Mouse (Mus musculus): Measurements from ENCODE around the gene Acsf2. TPM values are rescaled to one million over a fixed set of nuclear protein-coding genes. Genes with fewer than 3 reads are reported as not detected.

Gene Acsf2
- polyA plus RNA-seq, 1 experiment from 2014 or later = 3.0 TPM

DNA sequence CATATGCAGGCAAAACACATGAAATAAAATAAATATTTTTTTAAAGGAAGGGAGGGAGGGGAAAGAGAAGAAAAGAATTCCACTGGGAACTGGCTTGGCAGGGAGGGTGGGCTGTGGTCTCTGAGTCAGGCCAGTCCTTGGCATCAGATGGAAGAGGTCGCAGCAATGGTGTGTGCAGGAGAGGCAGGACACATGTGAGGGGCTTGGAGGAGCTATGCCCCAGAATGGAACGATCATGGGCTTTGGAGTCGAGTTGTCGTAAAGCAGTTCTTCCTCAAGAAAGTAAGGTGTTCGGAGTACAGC, 51.3 kb downstream of the Acsf2 start:
- Histone ChIP-seq H3K27ac (replicated peaks) (no peak overlapping the region), H3K4me1 (peaks cover 17% of the 10 kb centered on the region), H3K9me3 (replicated peaks) (no peaks in the 10 kb centered on the region; the same call in 1 of the 2 replicates), H3K36me3 (no peaks in the 10 kb centered on the region), H3K4me3 (no peak overlapping the region), H3K27me3 (ENCODE audit: low read depth, poor library complexity, severe bottlenecking) (no peaks in the 10 kb centered on the region)
- DNase-seq (ENCODE audit: low spot score) = no peak
- 90% methylated on average over 5 of the region's 5 CpGs for WGBS

DNA sequence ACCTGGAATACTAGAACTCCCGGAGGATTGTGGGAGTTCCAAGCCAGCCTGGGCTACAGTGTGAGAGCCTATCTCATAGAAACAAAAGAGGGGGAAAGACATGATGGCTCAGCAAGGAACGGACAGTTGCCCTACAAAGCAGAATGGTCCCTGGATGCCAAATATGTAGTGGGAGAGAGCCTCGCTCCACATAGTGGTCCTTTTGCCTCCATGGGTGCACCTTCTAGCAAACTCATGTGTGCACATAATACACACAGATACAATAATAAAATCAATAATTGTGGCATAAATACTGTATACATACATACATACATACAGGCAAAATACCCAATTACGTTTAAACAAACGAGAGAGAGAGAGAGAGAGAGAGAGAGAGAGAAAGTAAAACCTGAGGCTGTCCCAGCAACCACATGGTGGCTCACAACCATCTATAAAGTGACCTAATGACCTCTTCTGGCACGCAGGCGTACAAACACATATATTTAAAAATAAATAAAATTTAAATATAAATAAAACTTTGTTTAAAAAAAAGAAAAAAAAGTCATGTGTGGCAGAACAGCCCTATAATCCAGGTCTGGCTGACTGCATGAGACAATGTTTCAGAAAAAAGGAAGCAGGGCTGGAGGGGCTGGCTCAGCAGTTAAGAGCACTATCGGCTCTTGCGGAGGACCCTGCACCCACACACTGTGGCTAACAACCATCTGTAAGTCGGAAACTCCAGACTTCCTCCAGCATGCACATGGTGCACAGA, 51.8 kb downstream of the Acsf2 start:
- WGBS = 80% methylated on average over 10 of the region's 10 CpGs
- Histone ChIP-seq H3K36me3 (no peaks in the 10 kb centered on the region), H3K9me3 (replicated peaks) (no peaks in the 10 kb centered on the region; the same call in 1 of the 2 replicates), H3K27me3 (ENCODE audit: low read depth, poor library complexity, severe bottlenecking) (no peaks in the 10 kb centered on the region), H3K4me3 (peak overlapping the region; percentile 69; the same call in 1 of the 2 replicates), H3K4me1 (peaks cover 18% of the 10 kb centered on the region), H3K27ac (replicated peaks) (no peak overlapping the region)
- no peak for DNase-seq (ENCODE audit: low spot score)

DNA sequence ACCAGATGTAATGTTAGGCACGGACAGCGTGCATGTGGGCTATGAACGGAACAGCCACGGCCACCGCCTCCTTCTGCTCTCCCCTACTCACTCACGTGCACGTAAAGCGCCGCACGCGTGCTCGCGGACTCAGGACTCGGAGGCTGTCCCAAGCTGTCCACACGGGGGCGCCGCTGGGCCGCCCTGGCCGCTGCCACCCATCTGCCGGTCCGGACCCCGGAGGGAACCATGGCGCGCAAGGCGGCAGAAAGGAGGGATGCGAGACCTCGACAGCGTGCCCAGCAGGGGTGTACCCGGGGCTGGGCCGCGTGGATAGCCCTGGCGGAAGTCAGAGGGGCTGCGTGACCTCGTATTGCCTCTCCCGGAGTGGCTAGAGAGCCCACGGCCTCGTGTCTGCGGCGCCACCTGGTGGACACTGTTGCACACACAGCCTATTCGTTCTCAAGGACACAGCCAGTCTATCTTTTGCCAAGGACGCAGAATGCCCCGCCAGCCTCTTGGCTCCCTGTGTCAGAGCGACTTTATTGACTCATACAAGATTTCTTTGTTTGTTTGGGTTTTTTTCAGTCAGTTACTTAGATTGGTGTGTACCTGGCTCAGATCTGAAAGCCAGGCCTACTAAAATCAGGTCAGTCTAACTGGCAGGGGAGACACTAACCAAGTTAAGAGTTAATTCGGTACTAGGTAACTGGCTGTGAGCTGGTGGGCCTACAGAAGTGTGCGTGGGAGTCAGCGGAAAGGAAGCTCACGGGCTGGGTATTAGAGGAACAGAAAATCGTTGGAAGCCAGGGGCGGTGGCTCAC, 52.6 kb downstream of the Acsf2 start, which contains the start of gene Rsad1:
Gene Rsad1, minus strand, starts transcription at position 368 of the 803 bp plus-strand sequence.
- WGBS = 5% methylated on average over 49 of the region's 49 CpGs
- Histone ChIP-seq H3K9me3 (replicated peaks) (no peaks in the 10 kb centered on the region; the same call in 1 of the 2 replicates), H3K4me1 (peaks cover 25% of the 10 kb centered on the region)

DNA sequence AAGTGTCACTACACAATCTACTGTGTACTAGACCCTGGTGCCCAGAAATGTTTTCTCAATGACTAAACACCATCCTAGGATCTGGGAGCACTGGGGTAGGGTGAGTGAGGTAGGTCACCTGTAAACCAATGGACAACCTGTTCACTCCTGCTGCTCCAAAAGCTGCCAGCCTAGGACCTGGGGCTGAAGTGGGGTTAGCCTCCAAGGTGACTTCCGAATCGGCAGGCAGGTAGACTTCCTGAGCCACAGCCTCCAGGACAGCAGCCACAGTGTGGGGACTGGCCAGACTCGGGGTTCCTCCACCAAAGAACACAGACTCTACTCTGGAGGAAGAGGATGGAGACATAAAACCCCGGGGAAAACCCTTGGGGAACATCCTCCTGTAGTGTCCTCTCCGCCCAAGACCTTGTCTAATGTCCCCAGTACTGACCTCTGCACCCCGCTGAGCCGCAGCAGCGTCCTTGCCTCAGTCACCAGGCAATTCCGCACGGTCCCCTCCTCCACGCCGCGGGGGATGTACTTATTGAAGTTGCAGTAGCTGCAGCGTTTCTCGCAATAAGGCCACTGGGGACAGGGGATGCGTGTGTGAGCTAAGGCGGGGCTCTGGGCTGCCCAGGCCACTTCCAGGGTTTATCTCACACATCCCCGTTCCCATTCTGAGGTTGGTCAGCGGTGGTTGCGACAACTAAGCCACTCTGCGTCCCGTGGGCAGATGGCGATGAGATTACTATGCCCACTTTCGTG, 53.5 kb downstream of the Acsf2 start:
- Histone ChIP-seq H3K36me3 (peaks cover 3% of the 10 kb centered on the region; the same call in 1 of the 2 replicates), H3K4me3 (peak overlapping the region; percentile 69), H3K9me3 (replicated peaks) (no peaks in the 10 kb centered on the region; the same call in 1 of the 2 replicates), H3K4me1 (peaks cover 26% of the 10 kb centered on the region), H3K27ac (replicated peaks) (peak overlapping the region; percentile 94), H3K27me3 (ENCODE audit: low read depth, poor library complexity, severe bottlenecking) (no peaks in the 10 kb centered on the region)
- WGBS = 15% methylated on average over 24 of the region's 24 CpGs
- peak; percentile 49 for DNase-seq (ENCODE audit: low spot score)

More for the DNA sequence above, 52.6 kb downstream of the Acsf2 start, which contains the start of gene Rsad1:
- Histone ChIP-seq H3K36me3 (no peaks in the 10 kb centered on the region), H3K27me3 (ENCODE audit: low read depth, poor library complexity, severe bottlenecking) (no peaks in the 10 kb centered on the region), H3K4me3 (peak within 1 kb of the TSS; percentile 69), H3K27ac (replicated peaks) (peak within 1 kb of the TSS; percentile 94)
- DNase-seq (ENCODE audit: low spot score) = peak; percentile 90

DNA sequence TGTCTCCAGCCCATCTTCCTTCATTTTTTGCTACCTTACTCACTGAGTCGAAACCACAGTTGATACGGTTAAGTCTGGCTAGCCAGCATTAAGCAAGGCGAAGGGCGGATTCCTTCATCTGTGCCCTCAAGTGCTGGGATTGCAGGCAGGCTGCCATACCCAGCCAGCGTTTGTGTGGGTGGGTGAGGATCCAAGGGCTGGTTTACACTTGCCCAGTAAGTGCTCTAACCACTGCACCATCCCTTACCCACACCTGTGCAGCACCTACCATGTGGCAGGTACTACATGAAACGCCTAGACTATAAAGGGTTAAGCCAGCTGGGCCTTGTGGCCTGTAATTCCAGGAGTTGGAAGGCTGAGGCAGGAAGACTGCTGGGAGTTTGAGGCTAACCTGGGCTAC, 54.4 kb downstream of the Acsf2 start:
- WGBS = 92% methylated on average over 6 of the region's 6 CpGs
- no peak overlapping the region for H3K4me3 ChIP-seq
- H3K4me1 ChIP-seq = peaks cover 26% of the 10 kb centered on the region
- no peaks in the 10 kb centered on the region; the same call in 1 of the 2 replicates for H3K9me3 ChIP-seq (replicated peaks)
- no peaks in the 10 kb centered on the region for H3K27me3 ChIP-seq (ENCODE audit: low read depth, poor library complexity, severe bottlenecking)
- no peak for DNase-seq (ENCODE audit: low spot score)
- no peak overlapping the region for H3K27ac ChIP-seq (replicated peaks)
- peaks cover 13% of the 10 kb centered on the region for H3K36me3 ChIP-seq

DNA sequence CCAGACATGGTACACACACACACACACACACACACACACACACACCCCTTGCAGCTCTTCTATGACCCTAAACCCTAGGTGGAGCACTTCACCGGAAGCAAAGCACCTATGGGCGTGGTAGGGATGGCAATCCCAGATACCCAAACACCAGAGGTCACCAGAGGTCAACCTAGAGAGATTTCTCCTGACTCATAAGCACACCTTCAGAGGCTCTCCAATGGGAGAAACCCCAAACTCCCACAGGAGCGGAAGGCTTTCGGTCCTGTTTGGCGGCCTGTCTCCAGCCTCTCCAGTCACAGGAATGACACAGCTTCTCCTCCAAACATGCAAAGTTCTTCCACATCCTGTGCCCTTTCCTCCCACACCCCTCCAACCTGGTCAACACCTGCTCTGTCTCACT, 55.3 kb downstream of the Acsf2 start:
- Histone ChIP-seq H3K36me3 (peaks cover 16% of the 10 kb centered on the region), H3K4me1 (peaks cover 26% of the 10 kb centered on the region), H3K27me3 (ENCODE audit: low read depth, poor library complexity, severe bottlenecking) (no peaks in the 10 kb centered on the region), H3K9me3 (replicated peaks) (no peaks in the 10 kb centered on the region; the same call in 1 of the 2 replicates), H3K27ac (replicated peaks) (no peak overlapping the region), H3K4me3 (no peak overlapping the region)
- 95% methylated on average over 5 of the region's 5 CpGs for WGBS
- DNase-seq (ENCODE audit: low spot score) = no peak

DNA sequence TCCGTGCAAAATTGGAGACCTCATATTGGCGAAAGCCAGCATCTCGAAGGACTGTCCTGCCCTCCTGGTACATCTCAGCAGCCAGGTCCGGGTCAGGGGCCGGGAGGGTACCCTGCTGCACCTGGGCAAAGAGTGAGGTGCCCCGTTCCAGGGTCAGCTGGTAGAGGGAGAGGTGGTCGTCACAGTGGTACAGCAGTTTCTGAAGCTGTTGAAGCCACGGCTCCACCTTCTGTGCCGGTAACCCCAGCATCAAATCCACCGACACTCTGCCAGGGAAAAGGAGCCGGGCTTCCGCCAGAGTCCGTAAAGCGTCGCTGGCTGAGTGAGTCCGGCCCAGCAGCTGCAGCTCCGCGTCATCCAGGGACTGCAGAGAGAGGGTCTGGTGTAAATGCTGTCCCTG, 57.2 kb downstream of the Acsf2 start:
- Histone ChIP-seq H3K36me3 (peaks cover 16% of the 10 kb centered on the region), H3K27me3 (ENCODE audit: low read depth, poor library complexity, severe bottlenecking) (no peaks in the 10 kb centered on the region), H3K4me3 (peak overlapping the region; percentile 35), H3K4me1 (peaks cover 24% of the 10 kb centered on the region), H3K9me3 (replicated peaks) (no peaks in the 10 kb centered on the region), H3K27ac (replicated peaks) (0 out of 2 replicates have a peak overlapping the region, but pooled peaks have one; percentile 1)
- 62% methylated on average over 18 of the region's 18 CpGs for WGBS
- DNase-seq (ENCODE audit: low spot score) = no peak

DNA sequence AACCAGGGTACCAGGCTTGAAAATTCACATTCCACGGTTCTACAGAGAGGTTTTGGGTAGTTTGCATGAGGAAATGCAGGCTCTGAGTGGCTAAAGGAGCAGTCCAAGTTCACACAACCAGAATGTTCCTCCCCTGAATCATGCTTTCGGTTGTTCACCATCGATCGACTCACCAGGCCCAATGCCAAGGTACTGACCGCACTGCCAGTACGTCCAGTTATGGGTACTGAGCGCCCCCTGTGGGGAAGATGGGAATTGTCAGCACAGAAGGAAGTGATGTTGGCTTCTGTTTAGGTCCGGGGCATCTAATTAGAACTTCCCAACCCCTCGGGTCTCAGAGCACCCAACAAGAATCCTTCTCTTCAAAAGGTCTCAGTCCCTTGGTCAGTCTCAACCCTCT, 57.7 kb downstream of the Acsf2 start:
- peak overlapping the region; percentile 35; the same call in 1 of the 2 replicates for H3K4me3 ChIP-seq
- 37% methylated on average over 9 of the region's 9 CpGs for WGBS

DNA sequence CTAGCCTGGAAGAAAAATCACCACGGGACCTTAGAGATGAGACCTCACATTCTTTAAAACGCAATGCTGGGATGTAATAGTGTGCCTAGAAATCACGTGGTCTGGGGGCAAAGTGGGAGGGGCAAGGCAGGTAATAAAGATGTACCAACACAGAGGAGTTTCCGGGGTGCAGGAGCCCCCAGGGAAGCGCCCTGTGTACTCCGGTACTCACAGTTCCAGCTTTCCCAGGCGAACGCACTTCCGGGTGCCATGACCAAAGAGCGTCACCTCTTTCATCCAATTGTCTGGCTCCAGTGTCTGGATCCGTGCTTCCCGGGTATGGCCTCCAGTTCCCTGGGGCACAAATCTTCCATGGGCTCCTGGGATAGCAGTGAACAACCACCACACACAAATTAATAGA, 58.3 kb downstream of the Acsf2 start:
- Histone ChIP-seq H3K27me3 (ENCODE audit: low read depth, poor library complexity, severe bottlenecking) (no peaks in the 10 kb centered on the region), H3K27ac (replicated peaks) (no peak overlapping the region), H3K9me3 (replicated peaks) (no peaks in the 10 kb centered on the region), H3K36me3 (peaks cover 16% of the 10 kb centered on the region), H3K4me3 (no peak overlapping the region), H3K4me1 (peaks cover 15% of the 10 kb centered on the region)
- WGBS = 85% methylated on average over 12 of the region's 12 CpGs
- DNase-seq (ENCODE audit: low spot score) = no peak

More for the DNA sequence above, 57.7 kb downstream of the Acsf2 start:
- Histone ChIP-seq H3K4me1 (peaks cover 21% of the 10 kb centered on the region), H3K9me3 (replicated peaks) (no peaks in the 10 kb centered on the region), H3K27ac (replicated peaks) (no peak overlapping the region), H3K36me3 (peaks cover 16% of the 10 kb centered on the region), H3K27me3 (ENCODE audit: low read depth, poor library complexity, severe bottlenecking) (no peaks in the 10 kb centered on the region)
- DNase-seq (ENCODE audit: low spot score) = peak; percentile 69

DNA sequence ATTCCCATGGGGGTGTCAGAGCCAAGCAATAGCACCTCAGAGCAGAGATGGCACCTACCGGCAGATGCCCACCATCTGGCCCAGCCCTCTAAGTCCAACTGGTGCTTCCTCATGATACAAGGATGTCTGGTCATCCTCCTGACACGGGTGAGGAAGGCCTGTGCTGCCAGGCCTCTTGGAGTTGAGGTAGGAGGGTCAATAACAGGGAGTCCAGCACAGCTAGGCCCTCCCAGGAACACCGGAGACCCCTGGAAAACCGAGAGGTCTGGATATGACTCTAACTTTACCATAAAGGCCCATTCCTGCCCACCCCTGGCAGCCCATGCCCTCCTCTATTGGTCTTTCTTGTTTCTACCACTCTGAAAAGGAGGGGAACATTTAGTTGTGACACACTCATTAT, 59.3 kb downstream of the Acsf2 start:
- WGBS = 88% methylated on average over 4 of the region's 4 CpGs
- H3K36me3 ChIP-seq = peaks cover 16% of the 10 kb centered on the region

DNA sequence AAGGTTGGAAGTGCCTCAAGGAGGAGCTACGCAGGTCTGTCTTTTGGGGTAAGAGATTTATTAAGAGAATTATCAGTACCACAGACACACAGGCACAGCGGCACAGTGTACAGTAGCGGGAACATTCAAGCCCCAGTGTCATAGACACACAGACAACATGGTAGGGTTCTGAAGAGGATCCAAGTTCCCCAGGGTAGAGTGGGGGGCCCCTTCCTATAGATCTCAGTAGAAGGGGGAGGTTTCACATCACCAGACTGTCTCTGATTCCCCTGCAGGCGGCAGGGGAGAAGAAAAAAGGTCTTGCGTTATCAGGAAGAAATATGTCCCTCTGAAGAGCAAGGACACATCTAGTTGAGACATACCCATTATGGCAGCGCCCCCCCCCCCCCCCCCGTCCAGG, 61.9 kb downstream of the Acsf2 start:
- H3K4me1 ChIP-seq = peaks cover 8% of the 10 kb centered on the region
- DNase-seq (ENCODE audit: low spot score) = no peak
- no peaks in the 10 kb centered on the region for H3K9me3 ChIP-seq (replicated peaks)
- H3K4me3 ChIP-seq = no peak overlapping the region
- WGBS = 82% methylated on average over 7 of the region's 7 CpGs
- H3K27me3 ChIP-seq (ENCODE audit: low read depth, poor library complexity, severe bottlenecking) = no peaks in the 10 kb centered on the region
- no peak overlapping the region for H3K27ac ChIP-seq (replicated peaks)
- H3K36me3 ChIP-seq = peaks cover 16% of the 10 kb centered on the region

More for the DNA sequence above, 59.3 kb downstream of the Acsf2 start:
- H3K4me1 ChIP-seq = peaks cover 9% of the 10 kb centered on the region
- DNase-seq (ENCODE audit: low spot score) = no peak
- H3K27me3 ChIP-seq (ENCODE audit: low read depth, poor library complexity, severe bottlenecking) = no peaks in the 10 kb centered on the region
- H3K9me3 ChIP-seq (replicated peaks) = no peaks in the 10 kb centered on the region
- H3K27ac ChIP-seq (replicated peaks) = no peak overlapping the region
- no peak overlapping the region for H3K4me3 ChIP-seq

DNA sequence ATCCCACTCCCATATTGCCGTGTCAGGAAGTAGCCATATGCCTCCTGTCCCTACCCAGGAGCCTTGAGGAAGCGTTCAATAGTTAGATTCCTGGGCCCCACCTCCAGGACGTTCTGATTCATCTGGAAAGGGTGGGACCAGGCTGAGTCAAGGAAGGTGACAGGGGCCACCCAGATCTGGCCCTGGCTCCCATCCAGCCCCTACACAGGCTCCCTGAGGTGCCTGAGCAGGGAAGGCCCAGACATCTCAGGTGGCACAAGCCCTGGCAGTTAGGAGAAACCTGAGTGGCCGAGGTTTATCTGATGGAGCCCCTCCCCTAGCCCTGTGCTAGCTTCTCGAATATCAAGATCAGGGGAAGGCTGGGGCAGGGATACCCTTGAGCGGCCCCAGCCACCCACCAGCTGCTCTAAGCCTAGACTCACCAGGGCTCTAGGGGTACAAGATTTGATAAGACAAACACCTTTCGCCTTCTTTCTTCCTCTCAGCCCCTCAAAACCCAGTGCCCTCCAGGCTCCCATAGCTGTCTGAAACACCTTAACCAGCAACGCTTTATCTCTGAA, 62.9 kb downstream of the Acsf2 start:
- Histone ChIP-seq H3K27ac (replicated peaks) (no peak overlapping the region; the same call in 1 of the 2 replicates), H3K27me3 (ENCODE audit: low read depth, poor library complexity, severe bottlenecking) (no peaks in the 10 kb centered on the region), H3K36me3 (peaks cover 16% of the 10 kb centered on the region), H3K4me3 (no peak overlapping the region), H3K4me1 (no peaks in the 10 kb centered on the region; the same call in 1 of the 2 replicates), H3K9me3 (replicated peaks) (no peaks in the 10 kb centered on the region)
- WGBS = 64% methylated on average over 8 of the region's 8 CpGs
- no peak for DNase-seq (ENCODE audit: low spot score)
